Mouse (Mus musculus): ENCODE data around the gene Slfnl1. TPM values are rescaled to one million over a fixed set of nuclear protein-coding genes. Genes with fewer than 3 reads are reported as not detected.

Slfnl1 gene
- not detected in 2 replicates for polyA plus RNA-seq (2016; fragmentation: Nextera tagmentation; extraction: Ambion mirVana)

- H3K9ac ChIP-seq, result no peak within 1 kb of the TSS
- H3K9me3 ChIP-seq (replicated peaks), result no peaks in the 10 kb centered on the region
- no peak for ATAC-seq (ENCODE audit: low FRiP score)
- H3K27ac ChIP-seq, result no peak within 1 kb of the TSS
- no peak within 1 kb of the TSS for H3K4me2 ChIP-seq (replicated peaks)
- peaks cover 63% of the 10 kb centered on the region for H3K36me3 ChIP-seq
- no peaks in the 10 kb centered on the region for H3K27me3 ChIP-seq
- no peaks in the 10 kb centered on the region for H3K4me1 ChIP-seq
- WGBS, result 84% methylated on average over 6 of the region's 6 CpGs
- H3K4me3 ChIP-seq, result no peak within 1 kb of the TSS
Measured at GRCm38 (mm10) chr4:120531986-120532385, at the start of gene Slfnl1. Gene Slfnl1 (plus strand): TSS chr4:120532231.

GRCm38 (mm10) chr4:120487707-120488106 lies 44.3 kb upstream of the Slfnl1 start:
- WGBS, result 48% methylated on average over 1 of the region's 1 CpGs
- H3K9ac ChIP-seq, result no peak overlapping the region
- peaks cover 20% of the 10 kb centered on the region for H3K36me3 ChIP-seq
- H3K27ac ChIP-seq, result no peak overlapping the region
- H3K4me2 ChIP-seq (replicated peaks), result no peak overlapping the region
- no peaks in the 10 kb centered on the region for H3K4me1 ChIP-seq
- H3K27me3 ChIP-seq, result no peaks in the 10 kb centered on the region
- no peak overlapping the region for H3K4me3 ChIP-seq
- ATAC-seq (ENCODE audit: low FRiP score), result no peak
- no peaks in the 10 kb centered on the region for H3K9me3 ChIP-seq (replicated peaks)

- H3K27ac ChIP-seq, result no peak overlapping the region
- 89% methylated on average over 1 of the region's 1 CpGs for WGBS
- H3K36me3 ChIP-seq, result peaks cover 48% of the 10 kb centered on the region
Measured at GRCm38 (mm10) chr4:120506955-120507354, 25.1 kb upstream of the Slfnl1 start.

GRCm38 (mm10) chr4:120511203-120511602 lies 20.8 kb upstream of the Slfnl1 start:
- Histone ChIP-seq H3K4me2 (replicated peaks) (no peak overlapping the region), H3K9ac (no peak overlapping the region), H3K4me3 (no peak overlapping the region), H3K27ac (no peak overlapping the region), H3K27me3 (no peaks in the 10 kb centered on the region), H3K4me1 (no peaks in the 10 kb centered on the region), H3K9me3 (replicated peaks) (peaks cover 4% of the 10 kb centered on the region), H3K36me3 (peaks cover 53% of the 10 kb centered on the region)
- ATAC-seq (ENCODE audit: low FRiP score), result no peak
- 96% methylated on average over 4 of the region's 4 CpGs for WGBS

More at GRCm38 (mm10) chr4:120506955-120507354, 25.1 kb upstream of the Slfnl1 start:
- H3K4me2 ChIP-seq (replicated peaks), result no peak overlapping the region
- H3K27me3 ChIP-seq, result no peaks in the 10 kb centered on the region
- no peak overlapping the region for H3K4me3 ChIP-seq
- ATAC-seq (ENCODE audit: low FRiP score), result no peak
- H3K9ac ChIP-seq, result no peak overlapping the region
- H3K4me1 ChIP-seq, result no peaks in the 10 kb centered on the region
- H3K9me3 ChIP-seq (replicated peaks), result peaks cover 4% of the 10 kb centered on the region

- Histone ChIP-seq H3K9ac (no peak overlapping the region), H3K9me3 (replicated peaks) (peaks cover 2% of the 10 kb centered on the region), H3K36me3 (peaks cover 55% of the 10 kb centered on the region), H3K4me1 (no peaks in the 10 kb centered on the region), H3K27me3 (no peaks in the 10 kb centered on the region), H3K4me2 (replicated peaks) (no peak overlapping the region), H3K27ac (no peak overlapping the region), H3K4me3 (no peak overlapping the region)
- no peak for ATAC-seq (ENCODE audit: low FRiP score)
- 96% methylated on average over 2 of the region's 2 CpGs for WGBS
Measured at GRCm38 (mm10) chr4:120514366-120514765, 17.7 kb upstream of the Slfnl1 start.

- ATAC-seq (ENCODE audit: low FRiP score), result no peak
- WGBS, result 97% methylated on average over 7 of the region's 7 CpGs
Measured at GRCm38 (mm10) chr4:120516491-120516890, 15.5 kb upstream of the Slfnl1 start.

GRCm38 (mm10) chr4:120516907-120517306 lies 15.1 kb upstream of the Slfnl1 start:
- no peak overlapping the region for H3K9ac ChIP-seq
- H3K27me3 ChIP-seq, result no peaks in the 10 kb centered on the region
- H3K27ac ChIP-seq, result no peak overlapping the region
- no peaks in the 10 kb centered on the region for H3K4me1 ChIP-seq
- peaks cover 58% of the 10 kb centered on the region for H3K36me3 ChIP-seq
- H3K9me3 ChIP-seq (replicated peaks), result no peaks in the 10 kb centered on the region
- no peak overlapping the region for H3K4me2 ChIP-seq (replicated peaks)
- H3K4me3 ChIP-seq, result no peak overlapping the region
- no peak for ATAC-seq (ENCODE audit: low FRiP score)
- 90% methylated on average over 7 of the region's 7 CpGs for WGBS

More at GRCm38 (mm10) chr4:120516491-120516890, 15.5 kb upstream of the Slfnl1 start:
- Histone ChIP-seq H3K27ac (no peak overlapping the region), H3K4me3 (no peak overlapping the region), H3K27me3 (no peaks in the 10 kb centered on the region), H3K36me3 (peaks cover 54% of the 10 kb centered on the region), H3K9me3 (replicated peaks) (no peaks in the 10 kb centered on the region), H3K4me2 (replicated peaks) (no peak overlapping the region), H3K4me1 (no peaks in the 10 kb centered on the region), H3K9ac (no peak overlapping the region)

GRCm38 (mm10) chr4:120517335-120517734 lies 14.7 kb upstream of the Slfnl1 start:
- H3K4me1 ChIP-seq, result no peaks in the 10 kb centered on the region

GRCm38 (mm10) chr4:120521761-120522160 lies 10.3 kb upstream of the Slfnl1 start:
- no peak for ATAC-seq (ENCODE audit: low FRiP score)
- H3K9ac ChIP-seq, result no peak overlapping the region
- H3K4me3 ChIP-seq, result no peak overlapping the region
- no peaks in the 10 kb centered on the region for H3K9me3 ChIP-seq (replicated peaks)
- no peak overlapping the region for H3K27ac ChIP-seq
- no peaks in the 10 kb centered on the region for H3K27me3 ChIP-seq
- peaks cover 82% of the 10 kb centered on the region for H3K36me3 ChIP-seq
- no peak overlapping the region for H3K4me2 ChIP-seq (replicated peaks)
- 79% methylated on average over 5 of the region's 5 CpGs for WGBS
- H3K4me1 ChIP-seq, result no peaks in the 10 kb centered on the region

More at GRCm38 (mm10) chr4:120517335-120517734, 14.7 kb upstream of the Slfnl1 start:
- Histone ChIP-seq H3K9me3 (replicated peaks) (no peaks in the 10 kb centered on the region), H3K4me2 (replicated peaks) (no peak overlapping the region), H3K27me3 (no peaks in the 10 kb centered on the region), H3K27ac (no peak overlapping the region), H3K4me3 (no peak overlapping the region), H3K9ac (no peak overlapping the region), H3K36me3 (peaks cover 63% of the 10 kb centered on the region)
- WGBS, result 88% methylated on average over 4 of the region's 4 CpGs
- no peak for ATAC-seq (ENCODE audit: low FRiP score)

- WGBS, result 90% methylated on average over 4 of the region's 4 CpGs
- no peaks in the 10 kb centered on the region for H3K27me3 ChIP-seq
- H3K36me3 ChIP-seq, result peaks cover 78% of the 10 kb centered on the region
- no peak overlapping the region for H3K27ac ChIP-seq
- no peak overlapping the region for H3K4me2 ChIP-seq (replicated peaks)
- no peaks in the 10 kb centered on the region for H3K4me1 ChIP-seq
- no peak overlapping the region for H3K4me3 ChIP-seq
- ATAC-seq (ENCODE audit: low FRiP score), result no peak
- H3K9ac ChIP-seq, result no peak overlapping the region
- no peaks in the 10 kb centered on the region for H3K9me3 ChIP-seq (replicated peaks)
Measured at GRCm38 (mm10) chr4:120522351-120522750, 9.7 kb upstream of the Slfnl1 start.

GRCm38 (mm10) chr4:120523092-120523491 lies 8.9 kb upstream of the Slfnl1 start:
- no peak overlapping the region for H3K27ac ChIP-seq
- H3K9me3 ChIP-seq (replicated peaks), result no peaks in the 10 kb centered on the region
- H3K36me3 ChIP-seq, result peaks cover 76% of the 10 kb centered on the region
- H3K27me3 ChIP-seq, result no peaks in the 10 kb centered on the region
- WGBS, result 93% methylated on average over 3 of the region's 3 CpGs
- H3K4me1 ChIP-seq, result no peaks in the 10 kb centered on the region
- no peak for ATAC-seq (ENCODE audit: low FRiP score)
- no peak overlapping the region for H3K4me2 ChIP-seq (replicated peaks)
- no peak overlapping the region for H3K9ac ChIP-seq
- no peak overlapping the region for H3K4me3 ChIP-seq

GRCm38 (mm10) chr4:120528171-120528570 lies 3.9 kb upstream of the Slfnl1 start:
- H3K9me3 ChIP-seq (replicated peaks), result no peaks in the 10 kb centered on the region
- H3K4me3 ChIP-seq, result no peak overlapping the region
- no peak for ATAC-seq (ENCODE audit: low FRiP score)
- H3K27ac ChIP-seq, result no peak overlapping the region
- H3K9ac ChIP-seq, result no peak overlapping the region
- peaks cover 87% of the 10 kb centered on the region for H3K36me3 ChIP-seq
- H3K27me3 ChIP-seq, result no peaks in the 10 kb centered on the region
- H3K4me2 ChIP-seq (replicated peaks), result no peak overlapping the region
- H3K4me1 ChIP-seq, result no peaks in the 10 kb centered on the region
- 91% methylated on average over 9 of the region's 9 CpGs for WGBS

- Histone ChIP-seq H3K36me3 (peaks cover 62% of the 10 kb centered on the region), H3K9ac (no peak overlapping the region), H3K9me3 (replicated peaks) (no peaks in the 10 kb centered on the region), H3K4me1 (no peaks in the 10 kb centered on the region), H3K4me2 (replicated peaks) (no peak overlapping the region), H3K4me3 (no peak overlapping the region), H3K27me3 (no peaks in the 10 kb centered on the region), H3K27ac (no peak overlapping the region)
- 0 out of 2 replicates have a peak, but pooled peaks have one; percentile 11 for ATAC-seq (ENCODE audit: low FRiP score)
- WGBS, result 91% methylated on average over 10 of the region's 10 CpGs
Measured at GRCm38 (mm10) chr4:120538664-120539063, 6.6 kb downstream of the Slfnl1 start.

Data from hindbrain, embryonic 12.5 days (tissue).